Mouse (Mus musculus): ENCODE data around the gene Atp6v1g1. TPM values are rescaled to one million over a fixed set of nuclear protein-coding genes. Genes with fewer than 3 reads are reported as not detected.

The Atp6v1g1 gene
- total RNA-seq, 2 experiments from 2014 or later: 133 to 150 TPM

- intact Hi-C loops (cut with DNase I): no loop called here
- no peak for DNase-seq (ENCODE audit: low spot score in 2 of 2)
Measured at GRCm38 (mm10) chr4:63562742-63563141, 18.2 kb downstream of the Atp6v1g1 start.

- no peak for DNase-seq (ENCODE audit: low spot score in 2 of 2)
- intact Hi-C loops (cut with DNase I): no loop called here
Measured at GRCm38 (mm10) chr4:63567712-63568390, 23.3 kb downstream of the Atp6v1g1 start.

GRCm38 (mm10) chr4:63569322-63569721 lies 24.8 kb downstream of the Atp6v1g1 start:
- intact Hi-C loops (cut with DNase I): no loop called here
- no peak for DNase-seq (ENCODE audit: low spot score in 2 of 2)

GRCm38 (mm10) chr4:63570208-63570781 lies 25.7 kb downstream of the Atp6v1g1 start:
- intact Hi-C loops (cut with DNase I): no loop called here

GRCm38 (mm10) chr4:63572621-63573020 lies 28.0 kb downstream of the Atp6v1g1 start:
- DNase-seq (ENCODE audit: low spot score in 2 of 2): no peak
- intact Hi-C loops (cut with DNase I): no loop called here

More at GRCm38 (mm10) chr4:63570208-63570781, 25.7 kb downstream of the Atp6v1g1 start:
- no peak for DNase-seq (ENCODE audit: low spot score in 2 of 2)

- intact Hi-C loops (cut with DNase I): no loop called here
Measured at GRCm38 (mm10) chr4:63579649-63580048, 35.1 kb downstream of the Atp6v1g1 start.

GRCm38 (mm10) chr4:63580078-63580477 lies 35.5 kb downstream of the Atp6v1g1 start:
- intact Hi-C loops (cut with DNase I): no loop called here

More at GRCm38 (mm10) chr4:63579649-63580048, 35.1 kb downstream of the Atp6v1g1 start:
- no peak for DNase-seq (ENCODE audit: low spot score in 2 of 2)

GRCm38 (mm10) chr4:63582580-63582979 lies 38.0 kb downstream of the Atp6v1g1 start:
- intact Hi-C loops (cut with DNase I): no loop called here
- no peak for DNase-seq (ENCODE audit: low spot score in 2 of 2)

More at GRCm38 (mm10) chr4:63580078-63580477, 35.5 kb downstream of the Atp6v1g1 start:
- DNase-seq (ENCODE audit: low spot score in 2 of 2): no peak

- intact Hi-C loops (cut with DNase I): no loop called here
- no peak for DNase-seq (ENCODE audit: low spot score in 2 of 2)
Measured at GRCm38 (mm10) chr4:63585216-63585615, 40.6 kb downstream of the Atp6v1g1 start.

- intact Hi-C loops (cut with DNase I): no loop called here
- DNase-seq (ENCODE audit: low spot score in 2 of 2): no peak
Measured at GRCm38 (mm10) chr4:63586240-63586639, 41.7 kb downstream of the Atp6v1g1 start.

- DNase-seq (ENCODE audit: low spot score in 2 of 2): peak in 1 of 2 experiments; percentile 1
- intact Hi-C loops (cut with DNase I): no loop called here
Measured at GRCm38 (mm10) chr4:63589987-63590386, 45.4 kb downstream of the Atp6v1g1 start.

GRCm38 (mm10) chr4:63590538-63590937 lies 46.0 kb downstream of the Atp6v1g1 start:
- intact Hi-C loops (cut with DNase I): no loop called here
- DNase-seq (ENCODE audit: low spot score in 2 of 2): no peak

- DNase-seq (ENCODE audit: low spot score in 2 of 2): no peak
- intact Hi-C loops (cut with DNase I): no loop called here
Measured at GRCm38 (mm10) chr4:63594459-63595110, 50.0 kb downstream of the Atp6v1g1 start.

- DNase-seq (ENCODE audit: low spot score in 2 of 2): no peak
- intact Hi-C loops (cut with DNase I): no loop called here
Measured at GRCm38 (mm10) chr4:63595259-63595658, 50.7 kb downstream of the Atp6v1g1 start.

GRCm38 (mm10) chr4:63596010-63596409 lies 51.4 kb downstream of the Atp6v1g1 start:
- intact Hi-C loops (cut with DNase I): no loop called here
- no peak for DNase-seq (ENCODE audit: low spot score in 2 of 2)

Other genes starting within 250 kb of the Atp6v1g1 start
- gene Orm1, start 200.2 kb upstream of the Atp6v1g1 start, total RNA-seq (2021): not detected
- not detected for gene Orm3, start 188.6 kb upstream of the Atp6v1g1 start, total RNA-seq (2021)
- gene Orm2, start 182.3 kb upstream of the Atp6v1g1 start, total RNA-seq (2021): not detected
- 1 to 10 TPM; 2.5 to 4.4 TPM for gene Akna, start 141.4 kb upstream of the Atp6v1g1 start, total RNA-seq (2021)
- 10 to 100 TPM; 41.5 to 50.6 TPM for gene Whrn, start 48.8 kb upstream of the Atp6v1g1 start, total RNA-seq (2021)
- 10 to 100 TPM; 14.0 to 14.6 TPM for gene Tmem268, start 14.0 kb downstream of the Atp6v1g1 start, total RNA-seq (2021)
- gene Gm11213, start 60.5 kb downstream of the Atp6v1g1 start, total RNA-seq (2021): not detected
- not detected for gene Tex48, start 77.7 kb downstream of the Atp6v1g1 start, total RNA-seq (2021)
- not detected for gene Gm11214, start 118.6 kb downstream of the Atp6v1g1 start, total RNA-seq (2021)
- gene Tnfsf15, start 200.3 kb downstream of the Atp6v1g1 start, total RNA-seq (2021): under 1 TPM; 0.11 to 0.12 TPM

Measured in left cerebral cortex, postnatal 36 days (tissue).